Mouse (Mus musculus): ENCODE results near the gene Vwa1. TPM values are rescaled to one million over a fixed set of nuclear protein-coding genes. Genes with fewer than 3 reads are reported as not detected.
"Not testable (repeated sequence)": the region's sequence is repeated elsewhere in the genome, so short reads cannot be mapped to it uniquely, and the experiment has no call there.

The Vwa1 gene
- total and polyA plus RNA-seq, 2 experiments from 2014 or later, result 22.9 to 27.9 TPM

DNA sequence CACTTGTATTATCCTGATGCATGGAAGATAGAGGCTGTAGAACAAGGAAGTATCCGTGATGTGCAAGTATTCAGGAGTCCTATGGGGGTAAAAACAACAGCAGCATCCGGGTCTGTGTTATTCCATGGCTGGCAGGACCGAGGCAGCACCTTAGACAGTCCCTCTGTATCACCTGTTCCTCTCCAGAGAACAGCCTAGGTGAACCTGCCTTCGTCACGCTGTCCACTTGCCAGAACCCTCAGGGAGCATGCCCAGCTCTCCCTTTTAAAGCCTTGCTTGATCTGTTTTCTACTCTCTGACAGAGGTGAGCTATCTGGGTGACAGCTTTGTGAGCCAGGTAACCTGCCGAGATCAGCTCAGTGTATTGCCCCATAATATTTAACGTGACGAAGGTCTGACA is 30.0 kb downstream of the Vwa1 start:
- DNase-seq, result no peak
- Histone ChIP-seq H3K36me3 (ENCODE audit: insufficient read depth) (peaks cover 89% of the 10 kb centered on the region), H3K27ac (ENCODE audit: low read depth, low read length) (no peak overlapping the region), H3K27me3 (ENCODE audit: insufficient read depth, low read length) (no peaks in the 10 kb centered on the region), H3K9ac (no peak overlapping the region), H3K9me3 (ENCODE audit: low read length) (no peaks in the 10 kb centered on the region), H3K4me2 (ENCODE audit: low read depth) (no peak overlapping the region), H3K4me3 (ENCODE audit: low read depth, low read length) (no peak overlapping the region), H3K4me1 (ENCODE audit: insufficient read depth) (no peaks in the 10 kb centered on the region)
- no peak for TF ChIP-seq CTCF (IDR thresholded peaks at IDR 0.05; ENCODE audit: low read depth)
- no peak for ATAC-seq
- 91% methylated on average over 8 of the region's 8 CpGs for WGBS

DNA sequence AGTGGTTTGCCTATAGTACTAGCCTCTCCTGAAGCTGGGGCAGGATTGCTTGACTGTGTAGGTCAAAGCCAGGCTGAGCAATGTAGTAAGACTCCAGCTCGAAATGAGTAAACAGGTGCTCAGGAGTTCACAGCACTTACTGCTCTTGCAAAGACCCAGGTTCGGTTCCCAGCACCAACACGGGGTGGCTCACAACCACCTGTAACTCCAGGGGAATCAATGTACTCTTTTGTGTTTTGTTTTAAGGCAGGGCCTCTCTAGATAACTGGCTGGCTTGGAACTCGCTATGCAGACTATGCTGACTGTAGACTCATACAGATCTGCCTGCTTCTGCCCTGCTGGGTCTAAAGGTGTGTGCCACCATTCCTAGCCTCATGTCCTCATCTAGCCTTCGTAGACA is 31.8 kb downstream of the Vwa1 start:
- no peak overlapping the region for H3K4me3 ChIP-seq (ENCODE audit: low read depth, low read length)
- no peak overlapping the region for H3K4me2 ChIP-seq (ENCODE audit: low read depth)
- H3K9ac ChIP-seq, result no peak overlapping the region
- no peaks in the 10 kb centered on the region for H3K4me1 ChIP-seq (ENCODE audit: insufficient read depth)
- peaks cover 84% of the 10 kb centered on the region for H3K36me3 ChIP-seq (ENCODE audit: insufficient read depth)
- ATAC-seq, result no peak
- no peaks in the 10 kb centered on the region for H3K9me3 ChIP-seq (ENCODE audit: low read length)
- no peak for TF ChIP-seq CTCF (IDR thresholded peaks at IDR 0.05; ENCODE audit: low read depth)
- no peak for DNase-seq
- H3K27ac ChIP-seq (ENCODE audit: low read depth, low read length), result no peak overlapping the region
- WGBS, result 96% methylated on average over 5 of the region's 5 CpGs
- H3K27me3 ChIP-seq (ENCODE audit: insufficient read depth, low read length), result no peaks in the 10 kb centered on the region

DNA sequence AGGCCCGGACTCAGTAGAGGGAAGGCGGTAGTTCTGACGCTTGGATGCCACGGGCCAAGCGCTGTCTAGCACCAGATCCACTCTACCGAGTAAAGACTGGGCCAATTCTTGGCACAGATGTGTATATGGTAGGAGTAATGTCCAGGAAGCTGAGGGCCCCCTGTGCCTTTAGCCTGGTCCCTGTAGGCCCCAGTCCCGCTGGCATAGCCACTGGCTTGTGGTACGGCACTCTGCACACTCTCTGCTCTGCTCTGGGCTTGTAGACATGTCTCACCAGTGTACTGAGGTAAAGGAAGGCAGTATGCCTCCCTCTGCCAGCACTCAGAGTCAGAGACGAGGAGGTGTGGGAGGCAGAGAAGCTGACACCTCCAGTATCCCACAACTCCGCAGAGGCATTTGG is 33.8 kb downstream of the Vwa1 start:
- not testable (repeated sequence) for H3K4me1 ChIP-seq (ENCODE audit: insufficient read depth); DNase-seq; H3K9me3 ChIP-seq (ENCODE audit: low read length); H3K9ac ChIP-seq; H3K4me3 ChIP-seq (ENCODE audit: low read depth, low read length); H3K27me3 ChIP-seq (ENCODE audit: insufficient read depth, low read length); H3K4me2 ChIP-seq (ENCODE audit: low read depth); ATAC-seq; H3K27ac ChIP-seq (ENCODE audit: low read depth, low read length)
- 87% methylated on average over 10 of the region's 10 CpGs for WGBS
- peaks cover 81% of the 10 kb centered on the region for H3K36me3 ChIP-seq (ENCODE audit: insufficient read depth)

DNA sequence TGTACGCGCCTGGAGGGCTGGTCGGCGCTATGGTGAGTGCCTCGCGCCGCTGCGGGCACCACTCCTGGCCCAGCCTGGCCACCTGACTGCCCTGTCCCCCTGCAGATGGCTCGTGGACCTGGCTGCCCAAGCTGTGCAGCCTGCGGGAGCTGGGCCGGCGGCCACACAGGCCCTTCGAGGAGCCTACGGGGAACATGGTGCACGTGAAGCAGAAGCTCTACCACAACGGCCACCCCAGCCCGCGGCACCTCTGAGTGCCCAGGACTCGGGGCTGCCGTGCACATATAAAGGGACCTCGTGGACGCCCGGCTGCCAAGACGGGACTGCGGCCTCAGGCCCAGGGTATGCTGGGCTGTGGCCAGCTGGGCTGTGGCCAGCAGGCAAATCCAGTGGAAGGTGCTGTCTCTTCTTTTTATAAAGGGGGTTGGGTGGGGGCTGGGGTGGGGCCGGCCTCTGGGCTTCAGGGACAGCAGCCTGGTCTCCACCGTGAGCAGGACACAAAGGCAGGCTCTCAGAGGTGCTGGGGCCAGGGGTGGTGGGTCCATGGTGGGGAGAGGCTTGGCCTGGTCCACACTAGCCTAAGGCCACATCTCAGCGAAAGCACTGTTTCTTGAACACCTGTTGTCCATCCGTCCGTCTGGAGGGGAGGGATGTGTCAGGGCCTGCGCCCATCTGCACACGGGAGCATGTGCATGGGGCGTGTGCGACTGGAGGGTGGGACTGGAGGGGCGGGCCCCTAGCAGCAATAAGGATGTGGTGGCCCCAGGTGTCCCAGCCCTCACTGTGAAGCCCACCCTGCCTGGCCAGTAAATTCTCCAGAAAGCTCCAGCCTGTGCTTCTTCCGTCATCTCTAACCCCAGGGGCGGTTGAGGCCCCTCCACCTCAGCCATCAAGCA is 34.5 kb downstream of the Vwa1 start:
- DNase-seq (no peak), ATAC-seq (no peak)

DNA sequence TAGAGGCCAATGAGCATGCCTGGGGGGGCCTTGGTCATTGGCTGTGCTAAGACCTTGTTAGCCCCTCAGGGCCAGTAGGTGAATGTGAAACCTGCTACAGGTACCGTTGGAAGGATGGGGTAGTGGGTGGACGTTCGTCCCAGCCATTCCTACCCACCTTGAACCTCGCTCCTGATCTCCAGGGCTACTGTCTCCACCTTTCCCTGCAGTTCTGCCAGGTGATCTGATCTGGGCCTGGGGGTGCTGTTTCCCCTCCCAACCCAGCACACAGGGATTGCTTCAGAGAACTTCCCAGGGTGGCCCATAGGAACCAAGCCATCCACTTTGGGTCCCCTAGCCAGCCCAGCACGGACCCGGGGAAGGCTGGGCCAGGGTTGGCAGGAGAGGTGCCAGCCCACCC is 35.3 kb downstream of the Vwa1 start:
- ATAC-seq, result no peak
- no peak for TF ChIP-seq CTCF (IDR thresholded peaks at IDR 0.05; ENCODE audit: low read depth)
- Histone ChIP-seq H3K36me3 (ENCODE audit: insufficient read depth) (peaks cover 66% of the 10 kb centered on the region), H3K9me3 (ENCODE audit: low read length) (no peaks in the 10 kb centered on the region), H3K27me3 (ENCODE audit: insufficient read depth, low read length) (no peaks in the 10 kb centered on the region), H3K4me1 (ENCODE audit: insufficient read depth) (peaks cover 14% of the 10 kb centered on the region; the same call in 1 of the 2 replicates), H3K4me3 (ENCODE audit: low read depth, low read length) (no peak overlapping the region), H3K9ac (no peak overlapping the region), H3K27ac (ENCODE audit: low read depth, low read length) (no peak overlapping the region), H3K4me2 (ENCODE audit: low read depth) (no peak overlapping the region)
- 86% methylated on average over 6 of the region's 6 CpGs for WGBS
- DNase-seq, result no peak

More for the DNA sequence above, 34.5 kb downstream of the Vwa1 start:
- H3K4me3 ChIP-seq (ENCODE audit: low read depth, low read length), result no peak overlapping the region
- no peak overlapping the region for H3K4me2 ChIP-seq (ENCODE audit: low read depth)
- H3K4me1 ChIP-seq (ENCODE audit: insufficient read depth), result peaks cover 14% of the 10 kb centered on the region; the same call in 1 of the 2 replicates
- H3K27ac ChIP-seq (ENCODE audit: low read depth, low read length), result no peak overlapping the region
- no peaks in the 10 kb centered on the region for H3K27me3 ChIP-seq (ENCODE audit: insufficient read depth, low read length)
- no peaks in the 10 kb centered on the region for H3K9me3 ChIP-seq (ENCODE audit: low read length)
- peaks cover 74% of the 10 kb centered on the region for H3K36me3 ChIP-seq (ENCODE audit: insufficient read depth)
- 68% methylated on average over 37 of the region's 37 CpGs for WGBS
- no peak for TF ChIP-seq CTCF (IDR thresholded peaks at IDR 0.05; ENCODE audit: low read depth)
- no peak overlapping the region for H3K9ac ChIP-seq

DNA sequence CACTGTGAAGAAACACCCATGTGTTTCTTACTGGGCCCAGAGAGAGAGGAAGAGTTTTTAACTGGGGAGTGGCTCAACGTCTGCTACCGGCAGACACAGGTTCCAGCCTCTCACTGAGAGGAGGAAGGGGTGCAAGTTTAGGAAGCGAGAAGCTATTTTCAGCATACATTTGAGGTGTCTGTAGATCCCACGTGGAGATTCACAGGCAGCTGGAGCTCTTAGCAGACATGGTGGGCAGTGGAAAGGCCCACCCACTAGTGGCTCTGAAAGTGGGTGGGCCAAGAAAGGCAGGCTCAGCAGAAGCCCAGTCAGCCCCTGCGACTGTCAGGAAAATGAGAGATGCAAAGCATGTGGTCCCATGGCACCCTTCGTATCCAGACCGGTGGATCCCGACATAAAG is 36.2 kb downstream of the Vwa1 start:
- Histone ChIP-seq H3K9ac (no peak overlapping the region), H3K27ac (ENCODE audit: low read depth, low read length) (no peak overlapping the region), H3K36me3 (ENCODE audit: insufficient read depth) (peaks cover 59% of the 10 kb centered on the region), H3K4me1 (ENCODE audit: insufficient read depth) (peaks cover 17% of the 10 kb centered on the region; the same call in 1 of the 2 replicates), H3K4me2 (ENCODE audit: low read depth) (no peak overlapping the region), H3K27me3 (ENCODE audit: insufficient read depth, low read length) (no peaks in the 10 kb centered on the region), H3K9me3 (ENCODE audit: low read length) (no peaks in the 10 kb centered on the region), H3K4me3 (ENCODE audit: low read depth, low read length) (no peak overlapping the region)
- DNase-seq (no peak), ATAC-seq (no peak)
- TF ChIP-seq CTCF (IDR thresholded peaks at IDR 0.05; ENCODE audit: low read depth), result no peak
- 72% methylated on average over 8 of the region's 8 CpGs for WGBS

DNA sequence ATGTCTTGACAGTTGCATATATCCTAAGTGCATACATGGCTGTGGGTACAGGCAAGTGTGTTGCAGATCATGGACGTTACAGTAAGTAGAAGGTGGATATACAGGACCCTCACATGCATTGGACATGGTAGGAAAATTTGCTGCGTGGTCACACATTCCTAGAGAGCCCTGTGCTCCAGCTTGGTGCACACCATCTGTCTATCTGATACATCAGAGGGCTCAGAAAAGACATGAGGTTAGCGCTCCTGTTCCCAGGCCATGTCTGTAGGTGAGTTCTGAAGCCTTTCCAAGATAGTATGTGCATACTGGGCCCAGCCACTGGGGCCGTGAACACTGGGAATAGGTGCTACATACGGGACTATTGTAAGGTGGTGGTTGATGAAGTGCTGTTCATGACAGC is 38.1 kb downstream of the Vwa1 start:
- H3K4me2 ChIP-seq (ENCODE audit: low read depth), result peak overlapping the region; percentile 67
- 89% methylated on average over 5 of the region's 5 CpGs for whole genome bisulfite sequencing
- H3K27ac ChIP-seq (ENCODE audit: low read depth, low read length), result no peak overlapping the region
- no peaks in the 10 kb centered on the region for H3K9me3 ChIP-seq (ENCODE audit: low read length)
- H3K4me3 ChIP-seq (ENCODE audit: low read depth, low read length), result no peak overlapping the region
- DNase-seq (no peak), ATAC-seq (no peak)
- no peaks in the 10 kb centered on the region for H3K27me3 ChIP-seq (ENCODE audit: insufficient read depth, low read length)
- H3K4me1 ChIP-seq (ENCODE audit: insufficient read depth), result peaks cover 17% of the 10 kb centered on the region; the same call in 1 of the 2 replicates
- TF ChIP-seq CTCF (IDR thresholded peaks at IDR 0.05; ENCODE audit: low read depth), result no peak
- peak overlapping the region; percentile 98; the same call in 1 of the 2 replicates for H3K9ac ChIP-seq
- H3K36me3 ChIP-seq (ENCODE audit: insufficient read depth), result peaks cover 47% of the 10 kb centered on the region

Measured in forebrain, postnatal 0 days (tissue).